Mouse (Mus musculus) liver, postnatal 0 days (tissue): ENCODE measurements around the gene Gm853.

Source experiments
- CTCF ChIP-seq: sonication (generic); IDR thresholded peaks from 2 replicates; pipeline ENCODE4 v1.5.1; 2016; ENCODE audit warnings: antibody characterized with exemption, low read depth
- EP300 ChIP-seq: IDR thresholded peaks from 2 replicates; pipeline ENCODE4 v1.6.1; 2016; ENCODE audit warnings: antibody characterized with exemption, low read depth, mild to moderate bottlenecking

GRCm38 (mm10) chr4:130268736-130269135, 46.5 kb upstream of the Gm853 start:
- TF ChIP-seq EP300 (no peak), CTCF (no peak)
